Mouse (Mus musculus) G1E (cell line): Measurements from ENCODE around the gene Parva. TPM values are rescaled to one million over a fixed set of nuclear protein-coding genes. Genes with fewer than 3 reads are reported as not detected.

Experiments
- ATAC-seq: 2 replicates; pipeline ENCODE4 v1.8.0; 2016; ENCODE audit warnings: mild to moderate bottlenecking; ENCODE audit not compliant: insufficient number of reproducible peaks, poor library complexity, low FRiP score, severe bottlenecking; ENCODE audit errors: extremely low read depth
- DNase-seq: peaks from one replicate; pipeline ENCODE4 v3.0.0; 2012; ENCODE audit warnings: low spot score
- H3K27me3 ChIP-seq: 2 replicates; pipeline ENCODE4 v1.6.1; 2012; ENCODE audit warnings: mild to moderate bottlenecking, low read length, inconsistent platforms; ENCODE audit not compliant: insufficient read depth
- H3K36me3 ChIP-seq: replicated peaks from 2 replicates; pipeline ENCODE3; 2012; ENCODE audit warnings: mild to moderate bottlenecking, inconsistent platforms
- H3K4me1 ChIP-seq: 2 replicates; pipeline ENCODE4 v1.6.1; 2012; ENCODE audit warnings: low read depth, low read length, inconsistent platforms, mixed read lengths; ENCODE audit not compliant: insufficient read depth
- H3K4me3 ChIP-seq: 2 replicates; pipeline ENCODE4 v1.5.1; 2012; ENCODE audit warnings: low read depth, mild to moderate bottlenecking, inconsistent platforms, low read length, moderate library complexity, mixed read lengths
- H3K9me3 ChIP-seq: replicated peaks from 2 replicates; pipeline ENCODE4 v1.6.1; 2012; ENCODE audit warnings: inconsistent platforms
- CTCF ChIP-seq: IDR thresholded peaks from 2 replicates; pipeline ENCODE4 v1.5.1; 2012; ENCODE audit warnings: low read depth, low read length, inconsistent platforms, mixed read lengths
- GATA1 ChIP-seq: IDR thresholded peaks from 2 replicates; pipeline ENCODE4 v1.6.1; 2012; ENCODE audit warnings: borderline replicate concordance, low read length, inconsistent platforms, mixed read lengths
- GATA2 ChIP-seq: IDR thresholded peaks from 2 replicates; pipeline ENCODE4 v1.6.1; 2012; ENCODE audit warnings: low read depth, low read length, inconsistent platforms, borderline replicate concordance
- POLR2AphosphoS5 ChIP-seq: IDR thresholded peaks from 2 replicates; pipeline ENCODE4 v1.6.1; 2012; ENCODE audit warnings: low read depth, low read length, inconsistent platforms; ENCODE audit not compliant: insufficient replicate concordance
- TAL1 ChIP-seq: conservative IDR thresholded peaks from 2 replicates; pipeline ENCODE4 v1.6.1; 2012; ENCODE audit warnings: low read depth, low read length, inconsistent platforms, mixed read lengths
- polyA plus RNA-seq: library from polyadenylated mRNA; stranded (reverse); fragments of >175 nt; gene quantifications from 2 replicates; pipeline ENCODE4 v1.2.3, GENCODE M21; 2012
- total RNA-seq, 2 experiments: library from RNA; stranded (forward) in 1 of 2; stranded (reverse) in 1 of 2; fragments of 200-1000 nt in 1 of 2; fragments of >200 nt in 1 of 2; fragmentation: Nextera tagmentation in 1 of 2; gene quantifications; 2 replicates each; pipeline ENCODE4 v1.2.3; 2014 to 2017

The Parva gene
- total and polyA plus RNA-seq, 3 experiments: 0.05 TPM; not detected in 2

DNA sequence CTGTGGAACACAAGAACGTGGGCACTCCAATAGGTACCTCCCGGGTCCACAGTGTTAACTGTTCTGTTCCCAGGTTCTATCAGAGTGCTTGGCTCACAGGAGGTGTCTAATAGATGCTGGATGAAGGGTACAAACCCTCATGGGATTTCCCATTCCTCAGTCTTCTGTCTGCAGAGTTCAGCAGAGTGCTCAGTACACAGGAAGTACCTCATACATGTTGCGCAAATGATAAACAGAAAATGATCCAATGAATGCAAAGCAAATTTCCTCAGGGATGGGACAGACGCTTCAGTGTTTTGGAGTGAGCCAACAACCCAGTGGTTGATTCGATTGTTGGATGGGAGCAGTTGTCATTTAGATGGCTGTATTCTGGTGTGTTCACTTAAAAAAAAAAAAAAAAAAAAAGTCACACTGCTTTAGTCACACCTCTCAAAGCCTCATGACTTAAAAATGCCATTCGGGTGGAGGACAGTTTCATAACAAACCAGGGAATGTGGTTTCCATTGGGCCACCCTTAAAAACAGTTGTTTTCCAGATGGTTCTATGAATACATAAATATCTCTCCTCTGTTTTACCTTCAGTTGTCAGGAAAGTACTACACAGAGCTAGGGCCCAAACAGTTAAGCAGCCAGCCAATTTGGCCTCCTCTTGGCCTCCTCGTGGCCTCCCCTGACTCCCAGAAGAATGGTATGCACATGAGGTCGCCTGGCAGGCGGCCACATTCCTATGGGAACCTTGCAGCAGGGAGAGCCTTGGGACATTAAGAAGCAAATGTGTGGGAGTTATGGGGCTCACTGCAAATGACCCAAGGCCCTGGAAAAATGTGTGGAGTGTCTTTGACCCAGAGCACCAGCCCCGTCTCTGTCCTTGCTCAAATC is 187.7 kb downstream of the Parva start:
- Histone ChIP-seq H3K4me1 (no peaks in the 10 kb centered on the region), H3K4me3 (no peak overlapping the region), H3K36me3 (no peaks in the 10 kb centered on the region), H3K9me3 (0 out of 2 replicates have a peak, but pooled peaks cover 5% of the 10 kb centered on the region), H3K27me3 (no peaks in the 10 kb centered on the region)
- no peak for TF ChIP-seq TAL1
- TF ChIP-seq GATA1: no peak
- no peak for TF ChIP-seq GATA2
- no peak for TF ChIP-seq CTCF
- no peak for TF ChIP-seq POLR2AphosphoS5
- ATAC-seq: no peak
- DNase-seq: no peak

DNA sequence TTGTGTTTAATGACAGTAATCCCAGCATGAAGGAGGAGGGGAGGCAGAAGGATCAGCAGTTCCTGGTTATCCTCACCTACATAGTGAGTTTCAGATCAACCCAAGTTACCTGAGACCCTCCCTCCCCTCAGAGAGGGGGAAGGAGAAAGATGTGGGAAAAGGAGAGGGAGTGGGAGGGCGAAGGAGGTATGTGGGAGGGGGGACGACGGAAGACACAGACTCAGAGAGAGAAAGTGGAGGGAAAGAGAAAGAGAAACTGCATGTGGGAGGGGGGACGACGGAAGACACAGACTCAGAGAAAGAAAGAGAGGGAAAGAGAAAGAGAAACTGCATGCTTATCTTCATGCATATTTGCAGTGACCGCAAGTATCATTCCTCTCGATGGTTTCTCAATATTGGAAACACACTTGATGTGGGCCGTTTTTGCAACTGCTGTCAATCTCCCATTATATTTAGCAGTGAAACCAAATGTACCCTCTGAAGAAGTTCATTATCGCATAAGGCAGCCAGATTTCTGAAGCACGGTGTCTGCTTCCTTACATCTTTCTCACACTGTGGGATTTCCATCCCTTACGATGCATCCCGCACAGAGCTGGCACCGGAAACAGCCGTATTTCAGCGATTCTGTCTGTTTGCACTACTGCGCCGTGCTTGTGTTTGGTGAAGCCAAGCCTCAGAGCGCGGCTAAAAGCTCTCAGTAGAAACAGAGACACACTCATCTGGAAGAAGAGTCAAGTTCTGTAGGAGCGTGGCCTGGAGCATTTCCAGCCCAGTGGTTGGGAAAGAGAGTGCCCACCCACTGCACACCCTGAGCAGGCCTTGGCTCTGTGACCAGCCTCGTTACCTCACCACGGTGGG is 193.2 kb downstream of the Parva start:
- TF ChIP-seq GATA1 (no peak), GATA2 (no peak), CTCF (no peak), TAL1 (no peak), POLR2AphosphoS5 (no peak)

DNA sequence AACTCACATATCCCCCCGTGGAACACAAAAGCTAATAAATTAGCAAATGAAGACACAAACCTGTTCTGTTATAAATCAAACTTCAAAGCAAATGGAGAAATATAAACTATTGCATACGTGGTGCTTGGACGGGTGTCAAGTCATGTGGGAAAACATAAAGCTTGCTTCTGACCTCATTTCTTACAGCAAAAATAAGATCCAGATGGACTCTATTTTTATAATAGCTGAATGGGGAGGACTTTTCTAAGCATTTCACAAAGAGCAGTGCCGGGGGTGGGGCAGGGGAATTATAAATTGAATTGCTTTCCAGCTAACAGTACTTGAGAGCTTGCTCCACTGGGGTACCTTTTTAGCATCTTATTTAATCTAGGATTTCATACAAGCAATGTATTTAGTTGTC is 200.2 kb downstream of the Parva start:
- DNase-seq (no peak), ATAC-seq (no peak)
- H3K36me3 ChIP-seq: no peaks in the 10 kb centered on the region
- no peaks in the 10 kb centered on the region for H3K4me1 ChIP-seq
- TF ChIP-seq TAL1: no peak
- TF ChIP-seq GATA1: no peak
- TF ChIP-seq POLR2AphosphoS5: no peak
- TF ChIP-seq GATA2: no peak
- no peak for TF ChIP-seq CTCF
- peaks cover 7% of the 10 kb centered on the region for H3K9me3 ChIP-seq
- no peaks in the 10 kb centered on the region for H3K27me3 ChIP-seq
- H3K4me3 ChIP-seq: no peak overlapping the region

More for the DNA sequence above, 193.2 kb downstream of the Parva start:
- Histone ChIP-seq H3K9me3 (peaks cover 8% of the 10 kb centered on the region; the same call in 1 of the 2 replicates), H3K27me3 (no peaks in the 10 kb centered on the region), H3K4me1 (no peaks in the 10 kb centered on the region), H3K36me3 (no peaks in the 10 kb centered on the region), H3K4me3 (no peak overlapping the region)
- DNase-seq: no peak
- no peak for ATAC-seq

DNA sequence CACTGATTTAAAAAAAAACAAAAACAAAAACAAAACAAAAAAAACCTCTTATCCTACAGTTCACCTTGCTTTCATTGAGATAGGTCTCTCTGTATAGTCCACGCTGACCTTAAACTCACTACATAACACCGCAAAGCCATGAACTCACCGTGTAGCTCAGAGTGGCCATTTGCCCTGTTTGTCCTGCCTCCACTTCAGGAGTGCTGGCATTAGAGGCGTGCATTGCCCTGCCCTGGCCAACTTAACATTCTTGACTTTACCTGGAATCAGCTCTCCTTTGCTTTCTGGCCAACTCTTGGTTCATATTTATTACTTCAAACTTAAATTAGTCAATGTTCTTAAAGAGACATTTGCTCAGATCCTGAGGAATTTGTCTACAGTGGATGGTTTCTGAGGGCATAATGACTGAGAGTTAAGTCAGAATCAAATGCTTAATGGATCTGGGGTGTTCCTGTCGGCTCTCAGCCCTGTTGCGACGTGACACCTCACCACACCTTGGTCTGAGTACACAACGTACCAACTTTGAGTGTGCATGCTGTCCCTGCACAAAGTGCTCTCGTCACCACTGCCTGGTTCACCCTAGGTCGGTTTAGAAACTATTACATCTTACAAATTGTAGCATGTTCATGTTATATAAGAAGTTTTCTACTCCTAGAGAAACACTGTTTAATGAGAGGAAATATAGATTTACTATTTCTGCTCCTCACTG is 207.4 kb downstream of the Parva start:
- no peak for DNase-seq
- TF ChIP-seq TAL1: no peak
- TF ChIP-seq GATA2: no peak
- TF ChIP-seq GATA1: no peak
- TF ChIP-seq POLR2AphosphoS5: no peak
- TF ChIP-seq CTCF: no peak
- Histone ChIP-seq H3K4me3 (no peak overlapping the region), H3K4me1 (no peaks in the 10 kb centered on the region), H3K36me3 (no peaks in the 10 kb centered on the region), H3K27me3 (no peaks in the 10 kb centered on the region), H3K9me3 (peaks cover 32% of the 10 kb centered on the region)
- no peak for ATAC-seq

DNA sequence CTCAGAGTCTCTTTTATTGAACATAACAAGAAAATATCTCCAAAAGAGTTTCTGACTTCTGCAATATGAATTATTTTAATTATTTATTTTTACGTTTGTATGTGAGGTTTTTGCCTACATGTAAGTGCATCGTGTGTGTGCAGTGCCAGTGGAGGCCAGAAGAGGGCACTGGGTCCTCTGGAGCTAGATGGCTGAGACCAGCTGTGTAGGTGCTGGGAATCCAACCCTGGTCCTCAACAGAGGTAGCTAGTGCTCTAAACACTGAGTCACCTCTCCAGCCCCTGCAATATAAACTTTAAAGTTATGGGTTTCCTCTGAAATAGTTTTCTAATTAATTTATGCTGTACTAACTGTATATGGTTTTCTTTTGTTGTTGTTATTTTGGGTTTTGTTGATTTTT is 208.6 kb downstream of the Parva start:
- TF ChIP-seq CTCF (no peak), GATA1 (no peak), TAL1 (no peak), POLR2AphosphoS5 (no peak), GATA2 (no peak)
- Histone ChIP-seq H3K4me3 (no peak overlapping the region), H3K4me1 (no peaks in the 10 kb centered on the region), H3K27me3 (no peaks in the 10 kb centered on the region), H3K36me3 (no peaks in the 10 kb centered on the region), H3K9me3 (peaks cover 35% of the 10 kb centered on the region)
- ATAC-seq (no peak), DNase-seq (no peak)

Other genes with a start within 250 kb of the Parva start
- gene Mical2, start 201.6 kb upstream of the Parva start, total RNA-seq (2014; fragmentation: Nextera tagmentation): not detected in 2 replicates
- gene Mical2, start 201.6 kb upstream of the Parva start, total RNA-seq (2017): 0.12 and 0.22 TPM in 2 replicates
- not detected in 2 replicates for gene Mical2, start 201.6 kb upstream of the Parva start, polyA plus RNA-seq